Mouse (Mus musculus) cerebellum, adult 8-10 months (tissue): ENCODE results near the gene Lyar.

Experiments
- DNase-seq: peaks from one replicate; pipeline ENCODE4 v3.0.0; 2022

Gene Lyar

DNA sequence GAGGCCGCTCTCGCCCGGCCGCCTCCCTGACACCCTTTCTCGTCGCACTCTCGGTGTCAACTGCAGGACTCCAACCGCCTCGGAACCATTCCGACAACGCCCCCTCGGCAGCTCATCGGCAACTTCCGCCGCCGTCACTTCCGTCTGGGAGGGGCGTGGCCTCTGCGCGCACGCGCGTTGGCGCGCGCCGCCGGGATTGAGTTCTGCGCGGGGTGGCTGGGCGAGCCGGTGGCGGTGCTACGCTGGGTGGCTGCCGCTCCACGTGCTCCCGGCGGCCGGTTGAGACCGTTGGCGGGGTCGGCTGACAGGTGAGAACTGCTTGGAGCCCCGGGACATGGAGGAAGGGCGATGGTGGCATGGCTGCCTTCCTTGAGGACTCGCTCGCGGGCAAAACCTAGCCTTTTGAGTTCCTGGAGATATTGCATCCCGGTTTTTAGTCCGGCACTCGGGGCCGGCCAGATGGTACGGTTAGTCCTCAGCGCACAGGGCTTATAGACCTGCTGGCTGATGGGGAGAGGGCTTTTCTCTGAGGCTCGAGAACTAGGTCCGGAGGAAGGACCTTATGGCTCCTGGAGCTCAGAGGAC, at the start of gene Lyar, which contains the start of gene Zbtb49:
Gene Lyar (plus strand): TSS at position 143 of the 585 bp plus-strand sequence.
Gene Zbtb49 (minus strand): TSS at position 130 of the 585 bp plus-strand sequence.
- DNase-seq: peak; percentile 95

DNA sequence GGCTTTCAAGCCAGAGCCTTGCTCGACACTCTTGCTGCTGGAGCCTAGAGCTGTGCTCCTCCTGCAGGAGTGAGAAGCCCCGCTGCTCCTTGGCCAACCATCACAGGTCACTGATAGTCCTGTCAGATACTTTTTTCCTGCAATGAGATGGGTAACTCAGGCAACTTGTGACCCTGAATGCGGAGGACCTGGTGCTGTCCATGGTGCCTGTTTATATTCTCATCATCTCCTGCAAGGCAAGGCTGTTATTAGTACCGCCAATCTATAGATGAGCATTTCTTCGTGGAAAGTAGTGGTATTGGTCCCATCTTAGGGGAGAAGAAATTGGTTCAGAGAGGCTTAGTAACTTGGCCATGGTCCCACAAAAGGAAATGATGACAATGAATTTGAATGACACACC, 46.5 kb upstream of the Lyar start:
- DNase-seq: no peak

DNA sequence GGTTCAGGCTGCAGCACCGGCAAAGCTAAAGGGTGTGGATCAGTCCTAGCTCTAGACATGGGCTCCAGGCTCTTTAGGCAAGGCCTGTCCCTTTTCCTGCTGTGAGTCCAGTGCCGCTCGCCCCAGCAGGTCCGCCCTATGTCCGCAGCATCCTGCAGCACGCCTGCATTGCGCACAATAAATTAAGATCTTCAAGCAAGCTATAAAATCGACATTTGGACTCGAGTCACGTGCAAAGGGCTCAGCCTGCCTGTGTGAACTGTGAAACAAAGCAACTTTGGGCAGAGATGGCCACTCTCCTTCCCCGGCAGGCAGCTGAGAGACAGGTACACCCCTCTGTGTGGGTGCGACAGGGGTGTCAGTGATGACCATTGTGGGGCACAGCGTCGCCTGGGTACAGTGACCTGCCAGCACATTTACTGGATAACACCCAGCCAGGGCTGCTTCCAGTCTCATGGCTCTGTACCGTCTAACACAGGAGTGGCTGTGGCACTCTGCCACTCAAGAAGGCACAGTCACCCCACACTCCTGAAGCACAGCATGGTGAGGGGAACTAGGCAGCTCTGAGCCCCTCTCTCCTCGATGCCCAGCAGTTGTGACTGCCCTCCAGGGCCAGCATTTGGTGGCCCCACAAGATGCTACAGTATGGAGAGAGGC, 45.9 kb upstream of the Lyar start:
- DNase-seq: no peak

DNA sequence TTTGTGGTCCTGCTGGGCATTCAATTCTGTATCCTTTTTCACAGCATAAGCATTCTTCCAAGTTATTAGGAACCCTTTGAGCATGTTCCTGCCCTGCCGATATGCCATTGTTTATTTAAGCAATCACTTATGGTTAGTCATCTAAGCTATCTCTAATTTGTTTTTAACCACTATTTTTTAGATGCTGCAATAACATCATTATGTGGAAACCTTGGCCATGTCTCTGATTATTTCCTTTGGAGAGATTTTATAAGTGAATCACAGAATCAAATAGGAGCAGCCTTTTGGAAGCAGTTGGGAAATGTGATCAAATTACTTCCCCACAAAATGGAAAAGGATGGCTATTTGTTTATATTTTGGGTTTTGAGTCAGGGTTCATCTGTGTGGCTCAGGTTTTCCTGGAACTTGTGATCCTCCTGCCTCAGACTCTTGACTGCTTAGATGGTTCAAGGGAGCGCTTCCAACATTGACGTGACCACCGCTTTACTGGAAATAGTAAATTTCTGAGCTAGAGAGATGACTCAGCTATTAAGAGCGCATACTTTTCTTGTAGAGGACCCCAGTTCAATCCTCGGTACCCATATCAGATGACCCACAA, 35.5 kb upstream of the Lyar start:
- no peak for DNase-seq

DNA sequence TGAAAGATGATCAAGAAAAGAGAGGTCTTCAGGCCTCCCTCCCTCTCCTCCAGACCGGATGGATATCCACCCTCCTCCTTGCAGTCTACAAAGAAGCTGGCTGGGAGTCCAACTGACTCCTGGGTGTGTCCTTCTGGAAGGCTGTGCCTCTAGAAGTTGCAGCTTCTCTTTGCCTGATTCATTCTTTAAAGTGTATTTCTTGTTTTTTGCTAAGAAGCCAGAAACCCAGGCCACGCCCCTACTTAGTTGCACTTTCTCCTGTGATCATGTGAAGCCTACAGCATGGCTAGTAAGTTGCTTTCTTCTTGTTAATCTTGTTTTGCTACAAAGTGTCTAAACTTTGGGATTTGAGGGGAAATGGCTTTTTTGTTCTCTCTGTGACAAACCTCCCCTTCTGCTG, 33.3 kb upstream of the Lyar start:
- no peak for DNase-seq

DNA sequence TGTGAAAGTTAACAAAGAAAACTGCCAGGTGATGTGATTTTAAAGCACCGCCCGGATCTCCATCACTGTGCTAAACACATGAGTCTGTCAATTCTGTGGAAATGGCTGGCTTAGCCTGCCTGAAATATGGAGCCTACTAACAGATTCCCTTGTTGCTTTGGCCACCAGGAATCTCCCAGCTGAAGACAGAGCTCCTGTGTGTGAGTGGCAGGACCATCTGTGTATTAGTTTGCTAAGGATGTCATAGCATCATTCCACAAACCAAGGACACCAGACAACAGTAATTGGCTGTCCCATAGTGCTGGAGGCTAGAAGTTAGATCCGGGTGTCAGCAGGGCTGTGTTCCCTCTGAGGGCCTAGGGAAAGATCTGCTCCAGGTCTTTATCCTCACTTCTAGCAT, 29.4 kb upstream of the Lyar start:
- DNase-seq: no peak

DNA sequence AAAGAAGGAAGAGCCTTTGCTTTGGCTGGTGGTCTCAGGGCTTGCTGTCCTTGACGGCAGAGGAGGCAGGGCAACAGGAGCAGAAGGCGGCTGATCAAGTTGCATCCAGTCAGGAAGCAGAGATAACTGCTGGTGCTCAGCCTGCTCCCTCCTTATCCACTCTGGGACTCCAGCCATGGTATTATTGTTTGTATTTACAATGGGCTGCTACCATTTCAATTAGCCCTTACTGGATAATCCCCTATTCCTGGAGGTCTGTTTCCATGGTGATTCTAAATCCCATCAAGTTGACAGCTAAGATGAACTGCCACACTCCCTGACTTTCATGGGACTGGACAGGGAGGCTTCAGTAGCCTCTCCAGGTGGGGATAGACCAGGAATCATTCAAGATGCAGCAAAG, 25.3 kb upstream of the Lyar start:
- DNase-seq: no peak

DNA sequence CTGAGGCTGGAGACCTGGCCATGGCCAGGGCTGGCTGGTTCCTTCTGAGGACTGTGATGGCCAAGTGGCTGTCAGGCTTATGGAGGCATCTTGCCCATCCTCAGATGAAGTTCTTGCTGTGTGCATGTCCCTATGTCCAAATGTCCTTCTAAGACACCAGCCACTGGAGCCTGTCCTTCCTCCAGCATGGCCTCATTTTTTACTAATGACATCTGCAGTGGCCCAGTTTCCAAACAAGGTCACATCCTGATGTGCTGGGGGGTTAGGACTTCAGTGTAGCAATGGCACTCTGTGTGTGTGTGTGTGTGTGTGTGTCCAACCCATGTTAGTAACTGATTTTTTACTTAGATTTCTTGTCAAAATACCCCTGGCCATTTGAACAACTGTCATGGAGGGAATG, 24.3 kb upstream of the Lyar start:
- no peak for DNase-seq

DNA sequence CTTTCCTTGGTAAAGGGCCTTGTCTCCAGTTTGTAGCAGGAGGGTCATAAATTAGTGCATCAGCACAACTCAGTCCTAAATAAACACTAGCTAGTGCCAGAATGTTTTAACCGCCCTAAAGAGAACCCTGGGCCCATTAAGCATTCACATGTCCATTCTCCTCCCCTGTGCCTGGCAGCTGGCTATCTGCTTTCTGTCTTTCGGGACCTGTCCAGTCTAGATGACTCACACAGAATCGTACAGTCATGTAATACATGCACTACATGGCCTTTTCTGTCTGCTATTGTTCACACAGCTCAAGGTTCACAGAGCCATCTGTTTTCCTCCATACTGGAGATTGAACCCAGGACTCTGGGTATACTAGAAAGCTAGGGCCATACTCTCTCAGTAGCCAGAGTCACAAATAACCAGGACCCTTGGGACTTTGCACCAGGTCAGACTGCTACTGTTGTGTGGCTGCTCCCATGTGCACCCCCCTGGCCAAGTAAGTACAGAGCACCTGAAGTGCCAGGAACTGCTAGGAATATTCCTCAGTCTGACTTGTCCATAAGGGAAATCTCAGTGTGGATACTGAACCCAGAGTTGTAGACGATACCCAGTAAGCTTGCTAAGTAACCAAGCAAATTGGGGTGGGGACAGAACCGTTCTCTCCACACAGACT, 23.3 kb upstream of the Lyar start:
- no peak for DNase-seq

DNA sequence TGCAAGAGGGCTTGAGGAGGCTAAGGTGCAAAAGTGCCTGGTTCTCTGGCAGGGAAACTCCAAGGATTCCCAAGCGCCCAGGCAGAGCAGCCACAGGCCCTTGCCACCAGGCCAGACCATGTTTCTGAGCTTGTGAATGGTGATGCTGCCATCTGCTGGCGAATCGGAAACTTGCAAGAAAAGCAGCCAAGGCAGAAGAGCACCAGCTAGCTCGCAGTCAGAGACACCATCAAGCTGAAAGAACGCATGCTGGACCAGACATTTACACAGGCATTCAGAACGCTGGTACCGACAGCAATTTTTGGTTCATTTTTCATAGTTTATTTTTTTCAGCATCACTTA, 22.8 kb upstream of the Lyar start:
- peak; percentile 88 for DNase-seq

DNA sequence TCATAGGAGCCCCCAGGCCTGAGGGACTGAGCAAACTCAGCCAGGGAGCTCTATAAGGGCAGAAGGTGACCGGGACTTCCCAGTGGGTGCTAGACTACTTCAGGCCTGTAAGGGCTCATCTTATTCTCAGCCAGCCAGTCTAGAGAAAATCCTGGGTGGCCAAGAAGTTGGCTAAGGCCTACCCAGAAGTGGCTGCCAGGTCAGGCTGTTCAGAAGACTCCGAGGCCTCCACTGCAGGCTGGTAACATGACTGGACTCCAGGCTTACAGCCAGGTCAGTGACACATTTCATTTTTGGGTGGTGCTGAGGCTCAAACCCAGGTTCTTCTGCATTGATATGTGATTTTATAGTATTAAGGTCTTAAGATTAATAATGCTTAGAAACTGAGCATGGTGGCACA, 20.6 kb upstream of the Lyar start:
- DNase-seq: no peak

DNA sequence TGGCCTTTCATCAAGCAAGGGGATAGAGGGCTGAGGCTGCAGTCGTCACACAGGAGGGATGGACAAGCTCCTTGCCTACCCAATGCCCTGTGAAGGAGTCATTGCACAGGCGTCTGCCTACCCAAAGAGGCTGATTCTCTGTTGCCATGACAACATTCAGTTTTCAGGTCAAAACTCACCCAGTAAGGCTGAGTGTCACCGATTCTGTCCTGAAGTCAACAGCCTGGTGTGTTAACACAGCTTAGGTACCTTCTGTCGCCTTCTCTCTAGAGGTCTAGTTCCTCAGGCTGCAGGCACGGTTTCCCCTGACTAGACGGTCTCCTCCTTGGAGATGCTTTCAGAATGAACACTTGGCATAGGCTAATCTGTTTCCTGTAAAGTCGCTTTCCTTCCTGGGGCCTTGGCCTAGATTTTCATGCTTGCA, 15.0 kb upstream of the Lyar start:
- DNase-seq: no peak

DNA sequence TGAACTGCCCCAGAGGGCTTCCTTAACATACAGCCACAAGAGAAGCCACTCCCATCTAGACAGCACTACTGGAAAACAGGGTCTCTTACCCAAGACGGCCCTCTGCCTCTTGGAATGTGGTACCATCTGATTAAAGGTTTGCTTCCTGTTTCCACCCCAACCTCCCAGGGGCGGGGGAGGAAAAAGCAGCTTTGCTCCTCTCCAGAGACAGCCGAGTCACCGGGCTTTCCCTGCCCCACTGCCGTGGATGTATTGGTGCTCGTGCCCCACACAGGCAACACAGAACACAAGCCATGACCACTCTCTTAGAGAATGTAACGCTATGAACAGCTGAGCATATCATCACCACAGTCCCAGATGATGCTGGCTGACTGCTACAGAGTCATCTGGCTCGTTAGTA, 11.3 kb upstream of the Lyar start:
- DNase-seq: no peak

DNA sequence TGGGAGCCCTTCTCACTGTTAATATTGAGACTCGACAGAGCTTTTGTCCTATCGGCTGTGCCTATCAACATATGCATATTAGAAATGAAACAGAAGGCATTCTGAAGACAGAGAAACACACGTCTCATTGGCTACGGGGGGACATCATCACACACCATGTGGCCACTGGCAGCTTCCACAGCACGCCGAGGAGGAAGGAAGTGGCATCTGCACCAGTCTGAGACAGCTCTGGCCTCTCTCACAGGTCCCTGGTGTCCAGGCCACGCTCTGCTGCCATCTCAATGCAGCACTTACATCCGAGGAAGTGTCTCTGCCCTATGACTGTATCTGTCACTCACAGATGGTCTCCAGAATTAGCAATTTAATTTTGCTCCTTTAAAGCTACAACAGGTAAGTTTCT, 8.6 kb upstream of the Lyar start:
- no peak for DNase-seq

DNA sequence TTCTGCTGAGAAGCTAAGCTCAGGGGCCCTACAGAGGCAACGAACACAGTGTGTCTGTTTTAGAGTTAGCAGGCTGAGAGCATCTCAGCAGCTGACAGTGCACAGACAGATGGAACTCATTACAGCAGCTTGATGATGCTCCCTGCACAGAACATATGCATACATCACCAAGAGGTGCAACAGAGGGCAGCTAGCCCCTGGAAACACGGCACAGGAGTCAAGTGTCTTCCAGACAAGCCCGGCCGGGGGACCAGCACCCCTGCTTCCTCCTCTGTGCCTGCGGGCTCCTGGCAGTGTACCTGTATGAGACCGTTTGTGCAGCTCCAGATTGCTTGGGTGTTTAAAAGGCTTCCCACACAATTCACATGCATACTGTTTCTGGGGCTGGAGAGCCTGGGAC, 7.3 kb upstream of the Lyar start:
- DNase-seq: no peak

DNA sequence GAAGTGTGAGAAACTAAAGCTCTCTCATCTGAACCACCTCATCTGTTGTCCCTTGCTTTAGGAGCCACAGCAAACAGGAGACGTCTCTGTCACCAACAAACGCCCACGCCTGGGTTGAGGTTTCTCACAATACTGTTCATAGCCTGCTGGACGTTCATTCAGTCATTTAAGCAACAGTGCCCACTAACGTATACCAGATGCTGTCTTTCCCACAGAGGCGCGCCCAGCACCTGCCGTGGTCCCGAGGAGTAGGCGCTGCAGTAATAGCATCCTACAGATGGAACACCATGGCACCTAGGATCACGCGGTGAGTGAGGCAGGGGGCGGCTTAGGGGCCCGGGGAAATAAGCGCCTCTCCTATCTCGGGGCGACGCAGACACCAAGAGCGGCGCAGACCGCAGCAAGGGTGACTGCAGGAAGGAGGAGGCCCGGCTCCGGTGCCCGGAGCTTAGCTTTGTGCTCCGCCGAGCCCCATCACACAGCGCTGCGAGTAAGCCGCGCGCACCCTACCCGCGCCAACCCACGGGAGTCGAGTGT, 431 bp upstream of the Lyar start:
- no peak for DNase-seq

DNA sequence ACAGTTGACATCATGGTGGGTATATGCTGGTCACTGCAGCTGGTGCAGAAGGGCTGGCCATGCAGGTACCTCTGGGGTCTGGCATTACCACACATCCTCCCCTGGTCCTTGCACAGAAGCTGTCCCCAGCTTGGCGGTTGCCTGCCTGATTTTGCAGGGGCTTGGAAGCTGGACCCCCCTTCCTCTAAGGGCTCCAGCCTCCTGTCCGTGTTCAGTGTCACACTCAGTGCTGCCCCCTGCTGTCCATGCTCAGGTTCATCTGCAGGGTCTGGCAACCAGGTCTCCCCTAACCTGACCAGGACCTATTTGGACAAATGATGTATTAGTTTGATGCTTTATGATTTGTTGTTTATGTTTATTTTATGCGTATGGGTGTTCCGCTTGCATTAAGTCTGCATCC, 15.2 kb downstream of the Lyar start:
- peak; percentile 36 for DNase-seq

DNA sequence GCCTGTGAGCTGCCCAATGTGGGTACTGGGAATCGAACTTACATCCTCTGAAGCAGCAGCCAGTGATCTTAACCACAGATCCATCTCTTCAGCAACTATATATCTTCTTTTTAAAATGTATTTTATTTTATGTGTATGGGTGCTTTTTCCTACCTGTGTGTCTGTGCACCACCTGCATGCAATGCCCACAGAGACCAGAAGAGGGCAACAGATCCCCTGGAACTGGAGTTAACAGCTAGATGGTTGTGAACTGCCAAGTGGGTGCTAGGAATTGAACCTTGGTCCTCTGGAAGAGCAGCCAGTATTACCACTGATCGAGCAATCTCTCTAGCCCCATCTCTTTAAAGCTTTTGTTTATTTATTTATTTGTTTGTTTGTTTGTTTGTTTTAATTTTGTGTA, 16.4 kb downstream of the Lyar start:
- DNase-seq: no peak

DNA sequence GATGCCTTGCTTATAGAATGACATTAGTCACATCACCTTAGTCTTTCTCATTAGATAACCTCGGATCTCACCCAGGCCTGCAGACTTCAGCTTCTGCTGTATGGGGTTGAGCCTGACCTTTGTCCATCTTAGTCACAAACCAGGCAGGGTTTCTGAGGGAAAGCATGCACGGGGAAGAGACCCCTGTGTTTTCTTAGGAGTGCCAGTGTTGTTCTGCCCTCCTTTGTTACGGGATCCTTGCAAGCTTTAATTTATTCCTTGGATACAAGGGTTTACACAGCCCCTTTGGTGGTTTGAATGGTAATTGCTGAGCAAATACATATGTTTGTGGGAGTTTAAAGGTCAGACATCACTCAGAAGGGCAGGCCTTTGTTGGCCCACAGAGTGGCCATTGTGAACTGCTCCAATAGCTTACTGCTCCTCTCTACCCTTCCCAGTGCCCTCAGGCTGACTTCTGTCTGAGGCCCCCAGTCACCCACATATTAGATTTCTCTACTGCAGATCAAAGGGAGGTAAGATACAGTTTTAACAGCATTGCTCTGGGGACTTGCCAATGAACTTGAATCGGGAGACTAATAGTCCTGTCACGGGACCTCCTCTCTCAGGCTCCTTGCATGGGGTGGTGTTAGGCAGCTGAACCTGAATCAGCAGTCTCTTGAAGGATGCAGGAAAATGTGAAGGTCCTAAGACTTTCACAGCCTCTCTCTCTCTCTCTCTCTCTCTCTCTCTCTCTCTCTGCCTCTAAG, 20.6 kb downstream of the Lyar start:
- DNase-seq: no peak

DNA sequence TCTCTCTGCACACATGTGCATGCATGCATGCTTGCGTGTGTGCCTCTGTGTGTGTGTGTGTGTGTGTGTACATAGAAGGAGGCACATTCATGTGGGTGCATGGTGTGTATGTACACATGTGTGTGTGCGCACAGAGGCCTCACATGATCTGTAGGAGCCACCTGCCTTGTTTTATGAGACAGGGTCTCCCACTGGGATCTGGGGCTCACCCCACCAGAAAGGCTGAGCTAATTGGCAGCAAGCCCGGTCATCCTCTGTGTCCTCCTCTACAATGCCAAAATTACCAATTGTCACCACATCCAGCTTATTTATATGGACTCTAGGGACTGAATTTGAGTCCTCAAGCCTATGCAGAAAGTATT, 21.2 kb downstream of the Lyar start:
- no peak for DNase-seq

DNA sequence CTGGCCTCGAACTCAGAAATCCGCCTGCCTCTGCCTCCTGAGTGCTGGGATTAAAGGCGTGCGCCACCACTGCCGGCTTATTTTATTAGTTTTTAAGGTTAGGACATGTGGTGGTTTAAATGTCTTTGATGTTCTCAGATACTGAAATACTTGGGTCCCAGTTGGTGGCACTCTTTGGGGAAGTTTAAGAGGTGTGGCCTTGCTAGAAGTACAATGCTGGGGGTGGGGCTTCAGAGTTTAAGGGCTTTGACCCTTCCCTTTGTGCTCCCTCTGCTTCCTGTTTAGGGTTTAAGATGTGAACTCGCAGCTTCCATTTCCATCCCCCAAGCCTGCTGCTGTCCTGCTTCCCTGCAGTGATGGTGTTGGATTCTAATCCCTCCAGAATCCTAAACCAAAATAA, 21.7 kb downstream of the Lyar start:
- DNase-seq: no peak

DNA sequence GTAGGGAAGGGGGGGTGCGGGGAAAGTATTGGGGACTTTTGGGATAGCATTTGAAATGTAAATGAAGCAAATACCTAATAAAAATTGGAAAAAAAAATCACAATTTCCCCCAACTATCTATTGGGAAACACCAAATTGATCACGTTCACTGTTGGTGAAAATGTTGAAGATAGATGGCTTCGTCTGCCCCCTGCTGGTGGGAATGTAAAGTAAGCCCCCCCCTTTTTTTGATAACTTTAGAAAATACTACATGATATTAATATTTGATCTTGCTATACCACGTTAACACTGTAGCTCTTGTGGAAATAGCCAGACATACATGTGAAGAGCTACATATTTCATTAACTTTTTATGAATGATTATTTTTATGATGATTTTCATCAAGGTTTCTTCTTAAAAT, 34.9 kb downstream of the Lyar start:
- DNase-seq: no peak

DNA sequence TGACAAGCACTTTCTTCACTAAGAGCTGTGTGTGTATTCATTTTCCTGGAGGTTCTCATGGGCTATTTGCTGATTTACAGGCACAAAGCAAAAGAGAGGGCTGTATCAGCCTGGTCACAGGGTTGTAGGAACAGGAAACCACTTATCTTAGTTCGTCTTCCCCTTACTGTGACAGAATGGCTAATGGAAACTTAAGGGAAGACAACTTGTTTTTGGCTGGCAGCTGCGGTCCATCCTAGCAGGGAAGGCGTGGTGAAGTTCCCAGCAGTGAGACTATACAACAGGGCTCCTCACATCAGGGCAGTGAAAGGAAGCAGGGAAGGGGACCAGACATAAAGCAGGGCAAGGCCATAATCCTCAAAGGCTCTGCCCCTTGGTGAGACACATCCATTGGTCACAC, 35.4 kb downstream of the Lyar start:
- DNase-seq: no peak
